Mouse (Mus musculus): ENCODE data around the gene Gm20517.

- TF ChIP-seq CTCF (IDR thresholded peaks at IDR 0.05; ENCODE audit: borderline replicate concordance, insufficient read depth, low read length) (no peak), POLR2A (IDR thresholded peaks at IDR 0.05; ENCODE audit: low read depth, low read length) (no peak)
Observed at GRCm38 (mm10) chr17:47606220-47606619, 5.2 kb upstream of the Gm20517 start.

Measured in embryonic fibroblast, embryonic 13.5 days (primary cell).